ENCODE assay signal across 16 mouse cellular contexts in genomic region chr12:70609116-70609871, GRCm38 (mm10).
A peak's percentile ranks its signal among the peaks of the same experiment; 100 is the strongest.
DNase-seq lines count a peak whose midpoint lies in the region; ATAC-seq and TF ChIP-seq lines count a peak whose summit lies in the region.
"Had no signal": no experiment of that assay in that cellular context is flagged by ENCODE, and none has a peak within 500 bp of the region (broad histone marks: within the 10 kb centered on the region; RNA-seq: fewer than 3 reads in every experiment).

No protein-coding gene starts in this region.

- H3K36me3 ChIP-seq in kidney, embryonic 16.5 days (ENCODE audit: insufficient read depth, low read length), result no peaks in the 10 kb centered on the region
- no peaks in the 10 kb centered on the region for H3K36me3 ChIP-seq in heart, embryonic 12.5 days

- H3K4me3 ChIP-seq in gastrocnemius, adult 2 months, result no peak overlapping the region
- no peak overlapping the region for H3K4me3 ChIP-seq in kidney, embryonic 16.5 days (ENCODE audit: low read length)
- no peak overlapping the region for H3K4me3 ChIP-seq in heart, embryonic 12.5 days
- H3K4me3 ChIP-seq: erythroblast, embryonic 14.5 days had no signal

- no peak overlapping the region for H3K4me2 ChIP-seq in kidney, embryonic 16.5 days (replicated peaks; ENCODE audit: low read depth, low read length)
- no peak overlapping the region for H3K4me2 ChIP-seq in heart, embryonic 12.5 days
- H3K4me2 ChIP-seq: liver, embryonic 11.5 days had no signal

- H3K27me3 ChIP-seq in kidney, embryonic 16.5 days (ENCODE audit: insufficient read depth, low read length), result no peaks in the 10 kb centered on the region
- no peaks in the 10 kb centered on the region for H3K27me3 ChIP-seq in heart, embryonic 12.5 days (replicated peaks)
- H3K27me3 ChIP-seq: Patski had no signal

- ATAC-seq in kidney, embryonic 16.5 days (ENCODE audit: low FRiP score, low TSS enrichment), result no peak
- no peak for ATAC-seq in heart, embryonic 12.5 days (ENCODE audit: insufficient number of reproducible peaks, low FRiP score)
- ATAC-seq: forebrain, postnatal 0 days; Patski had no signal

- no peak for DNase-seq in gastrocnemius, adult 2 months
- no peak for DNase-seq in gastrocnemius, postnatal 25 days
- peak; percentile 61 for DNase-seq in kidney, postnatal 14 days
- peak; percentile 36 for DNase-seq in lung, postnatal 10 days
- DNase-seq in layer of hippocampus, postnatal 36 days, result no peak
- no peak for DNase-seq in spleen, postnatal 10 days (ENCODE audit: low spot score in 2 of 2)
- DNase-seq: cerebellum, adult 11-12 months; forebrain, postnatal 0 days; gastrocnemius, postnatal 10 days; retina, postnatal 1 day; spleen, adult 18-20 months had no signal

- peak overlapping the region; percentile 56 for H3K27ac ChIP-seq in gastrocnemius, adult 2 months
- H3K27ac ChIP-seq in kidney, embryonic 16.5 days (ENCODE audit: low read length), result no peak overlapping the region
- H3K27ac ChIP-seq in heart, embryonic 12.5 days (ENCODE audit: poor library complexity, severe bottlenecking), result peak overlapping the region; percentile 33

- H3K4me1 ChIP-seq in kidney, embryonic 16.5 days (ENCODE audit: insufficient read depth, low read length), result no peaks in the 10 kb centered on the region; the same call in 1 of the 2 replicates
- H3K4me1 ChIP-seq in heart, embryonic 12.5 days (replicated peaks), result peaks cover 26% of the 10 kb centered on the region

- intact Hi-C loops in gastrocnemius, adult 2 months (cut with DNase I), result no loop called here

- no peak for TF ChIP-seq CTCF in gastrocnemius, adult 2 months (IDR thresholded peaks at IDR 0.05)

- 59% methylated on average over 7 of the region's 7 CpGs for WGBS in kidney, embryonic 16.5 days
- 63% methylated on average over 7 of the region's 7 CpGs for WGBS in heart, embryonic 12.5 days

- H3K9me3 ChIP-seq in kidney, embryonic 16.5 days (ENCODE audit: low read length), result no peaks in the 10 kb centered on the region
- H3K9me3 ChIP-seq in heart, embryonic 12.5 days (replicated peaks), result no peaks in the 10 kb centered on the region

- no peak overlapping the region for H3K9ac ChIP-seq in kidney, embryonic 16.5 days (replicated peaks; ENCODE audit: low read length)
- H3K9ac ChIP-seq in heart, embryonic 12.5 days, result no peak overlapping the region
- H3K9ac ChIP-seq: forebrain, postnatal 0 days had no signal

Comparison
In these comparisons a context has a peak if more than half of its experiments do, and no peak if none do; other contexts are left out.
1. DNase-seq: peak in kidney, postnatal 14 days (single experiment) and lung, postnatal 10 days (single experiment); none in gastrocnemius, adult 2 months (single experiment), gastrocnemius, postnatal 25 days (single experiment), layer of hippocampus, postnatal 36 days (0 of 2) and spleen, postnatal 10 days (0 of 2).